ENCODE assay signal across 16 mouse cellular contexts in the genomic region with DNA sequence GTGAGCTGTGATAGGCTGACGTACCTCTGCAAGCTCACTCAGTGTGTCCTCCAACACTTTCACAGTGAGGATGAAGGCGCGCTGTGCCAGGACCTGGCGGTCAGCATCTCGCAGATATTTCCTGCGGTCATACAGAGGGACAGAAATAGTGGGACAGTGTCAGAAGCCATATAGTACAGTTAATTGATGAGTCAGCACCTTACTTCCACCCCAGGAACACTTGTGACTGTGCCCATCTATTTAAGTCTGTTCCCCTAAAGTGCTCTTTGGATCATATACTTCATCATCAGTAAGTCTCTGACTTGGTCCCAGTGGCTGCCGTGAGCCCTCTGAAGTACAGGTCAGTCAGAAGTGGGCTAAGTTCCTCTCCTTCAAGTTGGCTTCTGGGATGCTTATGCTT.
"Had no signal": no experiment of that assay in that cellular context is flagged by ENCODE, and none has a peak within 500 bp of the region (broad histone marks: within the 10 kb centered on the region; RNA-seq: fewer than 3 reads in every experiment).

No protein-coding gene starts in this region.

- DNase-seq: retina, postnatal 1 day; right cerebral cortex, adult 18-20 months; right cerebral cortex, postnatal 14 days; right cerebral cortex, postnatal 25 days; right cerebral cortex, postnatal 4 days; spleen, adult 18-20 months; thymus, adult 18-20 months; thymus, adult 2 months; thymus, postnatal 14 days; thymus, postnatal 25 days; thymus, postnatal 36 days; thymus, postnatal 4 days had no signal

- H3K9me3 ChIP-seq: neural tube, embryonic 13.5 days; neural tube, embryonic 15.5 days; stomach, embryonic 15.5 days had no signal

- H3K4me3 ChIP-seq: neural tube, embryonic 13.5 days; neural tube, embryonic 15.5 days; stomach, embryonic 15.5 days had no signal

- H3K27ac ChIP-seq: neural tube, embryonic 13.5 days; neural tube, embryonic 15.5 days; stomach, embryonic 15.5 days; stomach, postnatal 0 days had no signal

- H3K27me3 ChIP-seq: neural tube, embryonic 13.5 days; neural tube, embryonic 15.5 days; stomach, embryonic 15.5 days had no signal

- H3K4me2 ChIP-seq: neural tube, embryonic 13.5 days; neural tube, embryonic 15.5 days; stomach, embryonic 15.5 days had no signal

- H3K4me1 ChIP-seq: stomach, embryonic 15.5 days had no signal

- H3K9ac ChIP-seq: neural tube, embryonic 13.5 days; neural tube, embryonic 15.5 days; stomach, embryonic 15.5 days had no signal
